Mouse (Mus musculus): ENCODE results near the gene Alppl2. TPM values are rescaled to one million over a fixed set of nuclear protein-coding genes. Genes with fewer than 3 reads are reported as not detected.

Gene Alppl2
- polyA plus RNA-seq, 1 experiment, result not detected

DNA sequence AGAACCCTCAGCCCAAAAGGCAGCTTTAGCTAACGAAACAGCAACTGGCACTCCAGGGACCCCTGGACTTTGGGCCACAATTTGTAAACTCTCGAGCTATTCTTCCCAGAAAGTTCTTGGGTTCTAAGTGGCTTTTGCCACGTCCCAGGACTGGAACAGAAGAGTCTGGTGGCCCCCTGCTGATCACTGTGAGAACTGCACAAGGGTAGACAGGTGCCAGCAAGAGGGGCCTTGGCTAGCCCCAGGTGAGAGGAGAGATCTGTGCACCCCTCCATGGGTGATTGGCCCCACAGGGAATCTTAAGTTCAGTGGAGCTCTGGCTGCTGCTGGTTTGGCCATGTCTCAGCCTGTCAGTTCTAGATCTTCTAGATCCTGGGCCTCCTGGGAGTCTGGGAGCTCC is 48.6 kb downstream of the Alppl2 start:
- 29% methylated on average over 3 of the region's 3 CpGs for WGBS
- no peak overlapping the region for H3K4me3 ChIP-seq (replicated peaks; ENCODE audit: control insufficient read depth, low read depth, low read length)
- TF ChIP-seq POLR2A (IDR thresholded peaks at IDR 0.05; ENCODE audit: borderline replicate concordance, control insufficient read depth, low read depth, low read length), result no peak
- TF ChIP-seq CTCF (IDR thresholded peaks at IDR 0.05; ENCODE audit: control insufficient read depth, insufficient read depth, low read length), result peak; percentile 46; the same call in 1 of the 2 replicates
- H3K4me1 ChIP-seq (ENCODE audit: control insufficient read depth, insufficient read depth, low read length), result no peaks in the 10 kb centered on the region
- no peak overlapping the region for H3K27ac ChIP-seq (ENCODE audit: control insufficient read depth, insufficient read depth, low read depth, low read length, poor library complexity)

- no peak overlapping the region for H3K27ac ChIP-seq (ENCODE audit: control insufficient read depth, insufficient read depth, low read depth, low read length, poor library complexity)
- H3K4me3 ChIP-seq (replicated peaks; ENCODE audit: control insufficient read depth, low read depth, low read length), result no peak overlapping the region
- TF ChIP-seq CTCF (IDR thresholded peaks at IDR 0.05; ENCODE audit: control insufficient read depth, insufficient read depth, low read length) (no peak), POLR2A (IDR thresholded peaks at IDR 0.05; ENCODE audit: borderline replicate concordance, control insufficient read depth, low read depth, low read length) (no peak)
- no peaks in the 10 kb centered on the region for H3K4me1 ChIP-seq (ENCODE audit: control insufficient read depth, insufficient read depth, low read length)
- 82% methylated on average over 2 of the region's 2 CpGs for WGBS
Observed at GRCm38 (mm10) chr1:87038477-87039070, 51.2 kb downstream of the Alppl2 start.

Other genes with a start within 250 kb of the Alppl2 start
- gene Alpi, start 11.7 kb upstream of the Alppl2 start, polyA plus RNA-seq (2011; ENCODE audit: insufficient read depth, insufficient read length, low replicate concordance, missing spikeins), result not detected in 2 replicates
- not detected in 2 replicates for gene Akp3, start 35.0 kb upstream of the Alppl2 start, polyA plus RNA-seq (2011; ENCODE audit: insufficient read depth, insufficient read length, low replicate concordance, missing spikeins)
- not detected in 2 replicates for gene Ecel1, start 66.6 kb upstream of the Alppl2 start, polyA plus RNA-seq (2011; ENCODE audit: insufficient read depth, insufficient read length, low replicate concordance, missing spikeins)
- gene Prss56, start 93.4 kb upstream of the Alppl2 start, polyA plus RNA-seq (2011; ENCODE audit: insufficient read depth, insufficient read length, low replicate concordance, missing spikeins), result not detected in 2 replicates
- gene Chrnd, start 100.7 kb upstream of the Alppl2 start, polyA plus RNA-seq (2011; ENCODE audit: insufficient read depth, insufficient read length, low replicate concordance, missing spikeins), result not detected in 2 replicates
- not detected in 2 replicates for gene Chrng, start 114.7 kb upstream of the Alppl2 start, polyA plus RNA-seq (2011; ENCODE audit: insufficient read depth, insufficient read length, low replicate concordance, missing spikeins)
- gene Eif4e2, start 124.0 kb upstream of the Alppl2 start, polyA plus RNA-seq (2011; ENCODE audit: insufficient read depth, insufficient read length, low replicate concordance, missing spikeins), result 47.4 and 67.2 TPM in 2 replicates
- not detected in 2 replicates for gene Efhd1, start 174.4 kb upstream of the Alppl2 start, polyA plus RNA-seq (2011; ENCODE audit: insufficient read depth, insufficient read length, low replicate concordance, missing spikeins)
- 39.0 and 95.1 TPM in 2 replicates for gene Gigyf2, start 237.1 kb upstream of the Alppl2 start, polyA plus RNA-seq (2011; ENCODE audit: insufficient read depth, insufficient read length, low replicate concordance, missing spikeins)

All from bone marrow, adult 2 months (tissue).